Mouse (Mus musculus) embryonic fibroblast, embryonic 13.5 days (primary cell): ENCODE results near the gene Ccdc92b. TPM values are rescaled to one million over a fixed set of nuclear protein-coding genes. Genes with fewer than 3 reads are reported as not detected.

Source experiments
- H3K27ac ChIP-seq: 2 replicates; pipeline ENCODE4 v1.5.1; 2012; ENCODE audit warnings: low read length, control low read depth, inconsistent platforms; ENCODE audit not compliant: insufficient read depth
- H3K4me1 ChIP-seq: 2 replicates; pipeline ENCODE4 v1.6.1; 2011; ENCODE audit warnings: low read length; ENCODE audit not compliant: control insufficient read depth, insufficient read depth
- H3K4me3 ChIP-seq: 2 replicates; pipeline ENCODE4 v1.5.1; 2011; ENCODE audit warnings: mild to moderate bottlenecking, control low read depth, low read length; ENCODE audit not compliant: insufficient read depth
- CTCF ChIP-seq: IDR thresholded peaks from 2 replicates; pipeline ENCODE4 v1.5.1; 2011; ENCODE audit warnings: mild to moderate bottlenecking, control low read depth, low read length, moderate library complexity, borderline replicate concordance; ENCODE audit not compliant: insufficient read depth
- POLR2A ChIP-seq: IDR thresholded peaks from 2 replicates; pipeline ENCODE4 v1.6.1; 2011; ENCODE audit warnings: low read depth, mild to moderate bottlenecking, control low read depth, low read length, moderate library complexity
- polyA plus RNA-seq: library from polyadenylated mRNA; stranded (reverse); fragments of >200 nt; gene quantifications from 2 replicates; pipeline ENCODE4 v1.2.4, GENCODE M21; 2011; ENCODE audit warnings: low read depth; ENCODE audit not compliant: missing spikeins, insufficient read length

Ccdc92b gene
- polyA plus RNA-seq, 1 experiment = not detected

GRCm38 (mm10) chr11:74610545-74611176 is 8.7 kb upstream of the Ccdc92b start, which contains the start of gene Rap1gap2:
Gene Rap1gap2, minus strand, starts transcription at chr11:74610915.
- H3K4me3 ChIP-seq = peak within 1 kb of the TSS; percentile 11
- no peak within 1 kb of the TSS for H3K27ac ChIP-seq
- H3K4me1 ChIP-seq = no peaks in the 10 kb centered on the region

DNA sequence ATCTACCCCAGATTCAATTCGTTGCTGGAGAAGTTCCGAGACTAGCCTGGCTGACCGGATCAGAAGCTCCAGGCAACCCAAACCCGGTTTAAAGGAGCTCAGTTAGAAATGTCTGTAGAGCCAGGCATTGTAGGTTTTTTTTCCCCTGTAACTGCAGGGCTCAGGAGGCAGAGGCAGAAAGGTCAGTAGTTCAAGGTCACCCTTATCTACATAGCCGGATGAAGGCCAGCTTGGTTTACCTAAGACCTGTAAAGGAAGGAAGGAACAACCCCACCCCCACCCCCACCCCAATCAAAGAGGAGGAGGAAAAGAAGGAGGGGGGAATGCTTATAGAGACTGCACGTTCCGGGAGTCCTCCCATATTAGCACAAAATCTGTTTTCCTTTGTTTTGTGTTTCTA is 8.0 kb upstream of the Ccdc92b start:
- no peak for TF ChIP-seq CTCF
- TF ChIP-seq POLR2A = no peak
- Histone ChIP-seq H3K27ac (no peak overlapping the region), H3K4me1 (no peaks in the 10 kb centered on the region), H3K4me3 (no peak overlapping the region)

More at GRCm38 (mm10) chr11:74610545-74611176, 8.7 kb upstream of the Ccdc92b start, which contains the start of gene Rap1gap2:
- TF ChIP-seq CTCF (no peak), POLR2A (no peak)

DNA sequence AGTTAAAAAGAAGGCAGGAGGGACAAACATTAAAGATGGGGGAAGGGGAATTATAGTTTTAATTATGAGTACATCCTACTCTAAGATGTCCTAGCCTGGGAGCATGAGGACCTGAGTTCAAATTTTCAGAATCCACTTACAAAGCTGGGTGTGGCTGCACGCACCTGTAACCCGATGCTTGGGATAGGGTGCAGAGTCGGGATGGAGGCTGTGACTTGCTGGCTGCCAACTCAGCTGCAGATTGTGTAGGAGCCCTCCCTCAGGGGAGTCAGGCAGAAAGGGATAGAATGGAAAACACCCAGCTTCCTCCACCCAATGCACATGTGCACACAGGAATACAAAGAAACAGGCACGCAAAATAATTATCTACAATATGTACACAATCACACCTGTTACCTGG is 6.0 kb upstream of the Ccdc92b start:
- Histone ChIP-seq H3K27ac (no peak overlapping the region), H3K4me3 (no peak overlapping the region), H3K4me1 (no peaks in the 10 kb centered on the region)
- TF ChIP-seq CTCF = no peak
- no peak for TF ChIP-seq POLR2A

DNA sequence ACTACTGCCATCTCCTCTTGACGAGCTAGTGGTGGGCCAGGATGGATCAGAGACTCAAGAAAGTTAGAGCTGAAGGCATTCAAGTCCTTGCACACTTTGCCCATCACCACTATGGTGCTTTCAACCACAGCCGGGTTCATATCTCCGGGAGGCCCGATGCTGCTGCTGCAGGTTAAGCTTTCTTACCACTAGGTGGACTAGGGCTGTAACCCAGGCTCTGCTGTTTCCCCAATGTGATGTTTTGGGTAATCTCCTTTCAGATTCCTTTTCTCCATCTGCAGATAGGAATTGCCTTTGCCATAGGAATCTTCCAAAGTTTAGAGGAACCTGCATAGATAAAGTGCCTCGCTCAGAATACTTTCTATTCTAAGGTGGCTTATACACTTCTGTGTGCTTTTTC is 3.8 kb upstream of the Ccdc92b start:
- Histone ChIP-seq H3K27ac (no peak overlapping the region), H3K4me1 (no peaks in the 10 kb centered on the region), H3K4me3 (no peak overlapping the region)
- TF ChIP-seq POLR2A (no peak), CTCF (no peak)

DNA sequence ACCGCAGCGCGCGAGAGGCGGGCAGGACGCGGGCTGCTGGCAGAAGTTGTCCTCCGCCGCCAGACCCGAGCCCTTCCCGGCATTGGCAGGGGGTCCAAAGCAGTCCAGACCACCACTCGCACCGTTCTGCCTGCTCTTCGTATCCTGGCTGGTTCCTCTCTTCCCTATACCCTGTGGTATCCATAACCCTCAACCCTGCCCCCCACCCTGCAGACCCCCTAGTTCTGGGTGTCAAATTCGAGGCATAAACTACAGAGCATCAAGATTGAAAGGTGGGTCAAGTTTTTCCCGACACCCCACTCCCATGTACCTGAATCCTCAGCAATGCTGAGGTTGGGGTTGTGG is 523 bp downstream of the Ccdc92b start:
- H3K4me1 ChIP-seq = no peaks in the 10 kb centered on the region
- no peak overlapping the region for H3K27ac ChIP-seq
- H3K4me3 ChIP-seq = no peak overlapping the region
- TF ChIP-seq CTCF (no peak), POLR2A (no peak)

DNA sequence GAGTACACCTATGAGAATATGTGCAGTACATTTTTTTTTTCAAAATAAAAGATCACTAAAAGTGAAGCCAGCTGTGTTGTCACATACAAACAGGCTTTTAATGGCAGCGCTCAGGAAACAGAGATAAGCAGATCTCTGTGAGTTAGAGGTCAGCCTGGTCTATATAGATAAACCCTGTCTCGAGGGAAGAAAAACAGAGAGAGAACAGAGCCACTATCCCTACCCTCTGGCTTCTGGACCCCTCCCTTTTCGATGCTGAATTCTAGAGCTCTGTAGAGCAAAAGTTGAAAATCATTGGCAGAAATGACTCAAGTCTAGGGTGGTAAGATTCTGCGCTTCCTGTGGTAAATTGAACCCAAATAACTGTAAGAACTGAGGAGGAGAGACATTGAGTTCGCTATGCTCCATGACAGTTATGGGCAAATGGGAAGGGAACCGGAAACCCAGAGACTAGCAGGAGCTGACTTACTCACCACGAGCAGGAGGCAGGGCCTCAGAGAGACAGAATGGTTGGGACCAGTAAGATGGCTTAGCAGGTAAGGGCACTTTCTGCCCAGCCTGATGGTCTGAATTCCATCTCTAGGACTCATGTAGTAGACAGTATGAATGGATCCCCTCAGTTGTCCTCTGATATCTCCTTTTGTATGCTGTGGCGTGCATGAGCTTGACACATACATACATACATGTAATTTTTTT is 2.7 kb downstream of the Ccdc92b start:
- H3K4me3 ChIP-seq = no peak overlapping the region
- TF ChIP-seq CTCF (no peak), POLR2A (no peak)
- H3K4me1 ChIP-seq = no peaks in the 10 kb centered on the region
- no peak overlapping the region for H3K27ac ChIP-seq

DNA sequence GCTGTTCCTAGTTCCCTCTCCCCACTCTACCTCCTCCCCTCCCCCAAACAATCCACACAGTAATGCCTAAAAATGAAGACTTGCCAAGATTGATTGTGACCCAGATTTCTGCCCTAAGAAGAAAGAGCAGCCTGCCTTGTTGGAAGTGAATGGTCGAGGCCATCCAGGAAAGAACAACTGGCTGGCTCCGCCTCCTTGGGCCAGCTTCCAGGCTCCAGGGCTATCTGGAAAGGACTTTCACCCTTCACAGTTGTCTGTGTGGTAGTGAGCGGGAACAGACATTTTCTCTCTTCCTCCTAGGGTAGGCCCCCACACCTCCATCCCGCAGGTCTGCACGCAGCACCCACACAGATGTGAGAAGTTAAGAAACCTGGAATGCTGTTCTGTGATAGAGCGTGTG is 4.3 kb downstream of the Ccdc92b start:
- no peaks in the 10 kb centered on the region for H3K4me1 ChIP-seq
- no peak overlapping the region for H3K27ac ChIP-seq
- no peak for TF ChIP-seq POLR2A
- TF ChIP-seq CTCF = no peak
- H3K4me3 ChIP-seq = no peak overlapping the region

GRCm38 (mm10) chr11:74625333-74625732 is 5.9 kb downstream of the Ccdc92b start:
- no peak overlapping the region for H3K27ac ChIP-seq
- TF ChIP-seq POLR2A (no peak), CTCF (no peak)

DNA sequence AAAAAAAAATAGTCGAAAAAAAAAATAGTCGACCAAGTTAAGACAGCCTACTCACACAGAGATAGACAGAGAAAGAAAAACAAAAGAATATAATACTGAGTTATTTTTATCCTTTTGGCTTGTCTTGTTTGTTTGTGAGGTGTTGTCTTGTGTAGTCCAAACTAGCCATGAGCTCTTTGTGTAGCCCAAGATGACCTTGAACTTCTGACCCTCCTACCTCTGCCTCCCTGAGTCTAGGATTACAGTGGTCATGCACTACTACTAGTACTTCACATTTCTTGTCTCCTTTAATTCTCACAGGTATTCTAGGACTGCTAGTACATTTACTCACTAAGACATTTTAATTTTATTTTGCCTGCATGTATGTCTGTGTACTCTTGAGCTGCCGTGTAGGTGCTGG is 8.1 kb downstream of the Ccdc92b start:
- Histone ChIP-seq H3K4me3 (no peak overlapping the region), H3K27ac (no peak overlapping the region), H3K4me1 (no peaks in the 10 kb centered on the region)
- no peak for TF ChIP-seq CTCF
- no peak for TF ChIP-seq POLR2A

More at GRCm38 (mm10) chr11:74625333-74625732, 5.9 kb downstream of the Ccdc92b start:
- H3K4me1 ChIP-seq = no peaks in the 10 kb centered on the region
- H3K4me3 ChIP-seq = no peak overlapping the region
